Mouse (Mus musculus) effector memory CD4-positive, alpha-beta T cell, adult 7 months (primary cell): Measurements from ENCODE around the gene Aes. TPM values are rescaled to one million over a fixed set of nuclear protein-coding genes. Genes with fewer than 3 reads are reported as not detected.

Experiments
- polyA plus RNA-seq: library from polyadenylated mRNA; unstranded; fragments of 100-300 nt; shearing (Covaris generic); gene quantifications from one replicate; pipeline ENCODE4 v1.2.1, GENCODE M21; 2017

Aes gene
- 883 TPM for polyA plus RNA-seq

DNA sequence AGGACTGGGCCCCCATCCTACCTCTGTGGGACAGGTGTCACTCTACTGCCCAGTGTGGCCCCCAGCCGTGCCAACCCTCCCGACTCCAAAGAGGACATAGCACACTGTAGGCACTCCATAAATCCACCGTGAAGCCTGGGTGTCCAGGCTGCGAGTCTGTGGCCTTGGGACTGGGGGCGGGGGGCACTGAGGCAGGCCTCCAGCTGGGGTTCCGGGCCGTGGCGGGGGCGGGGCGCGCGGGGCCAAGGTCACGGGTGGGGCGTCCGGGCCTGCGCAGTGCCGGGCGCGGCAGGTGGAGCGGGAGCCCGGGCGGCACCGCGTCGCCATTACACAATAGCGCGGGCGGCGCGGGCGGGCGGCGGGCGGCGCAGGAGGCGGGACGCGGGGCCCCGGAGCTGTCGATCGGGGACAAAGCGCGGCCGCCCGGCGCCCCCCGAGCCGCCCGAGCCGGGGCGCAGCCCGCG is at the start of gene Aes:
Aes (plus strand) TSS at position 326 of the 464 bp plus-strand sequence.

DNA sequence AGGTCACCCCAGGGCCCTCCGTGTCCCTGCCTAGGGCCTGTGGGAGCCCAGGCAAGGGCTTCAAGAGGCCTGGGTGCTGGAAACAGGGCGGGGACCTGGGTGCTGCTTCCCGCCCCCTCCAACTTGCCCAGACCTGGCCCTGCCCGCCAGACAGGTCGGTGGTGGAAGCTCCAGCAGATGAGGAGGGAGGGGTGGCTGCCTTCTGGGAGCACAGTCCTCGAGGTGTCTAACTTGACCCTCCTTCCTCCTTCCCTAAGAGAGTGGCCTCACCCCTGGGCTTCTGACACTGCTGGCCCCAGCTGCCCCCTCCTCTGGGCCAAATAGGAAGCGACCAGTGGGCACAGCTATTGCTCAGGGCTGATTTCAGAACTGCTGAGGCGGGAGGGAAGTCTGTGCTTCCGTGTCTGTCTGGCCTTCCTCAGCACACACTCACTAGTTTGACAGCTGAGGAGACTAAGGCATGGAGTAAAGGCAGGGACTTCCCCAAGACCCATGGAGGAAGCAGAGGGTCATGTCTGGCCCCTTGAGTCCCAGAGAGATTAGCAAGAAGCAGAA is 35.2 kb upstream of the Aes start, which contains the start of gene Gna15:
Gna15 (minus strand) TSS at position 175 of the 555 bp plus-strand sequence.

DNA sequence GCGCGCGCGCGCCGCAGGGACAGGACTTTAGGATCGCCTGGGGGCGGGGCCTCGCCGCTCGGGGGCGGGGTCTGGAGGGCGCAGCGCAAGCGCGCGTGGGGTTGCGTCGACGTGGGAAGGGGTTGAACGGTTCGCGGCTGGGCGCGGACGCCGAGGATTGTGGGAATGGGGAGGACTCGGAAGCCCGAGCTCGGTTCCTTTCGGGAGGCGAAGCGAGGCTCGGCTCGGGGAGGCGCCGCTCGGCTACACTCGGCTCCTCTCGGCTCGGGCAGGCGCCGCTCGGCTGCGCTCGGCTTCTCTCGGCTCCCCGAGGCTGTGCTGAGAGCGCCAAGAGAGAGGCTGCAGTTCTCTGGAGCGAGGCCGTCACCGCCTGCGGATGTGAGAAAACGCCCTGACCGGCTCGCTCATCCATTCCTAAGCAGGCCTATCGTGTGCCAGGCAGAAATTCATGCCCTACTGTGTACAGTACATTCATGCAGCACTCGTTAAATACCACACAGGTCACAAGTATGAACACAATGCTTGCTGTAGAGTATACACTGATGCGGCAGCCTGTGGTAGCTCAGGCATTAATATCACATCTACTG is 14.0 kb upstream of the Aes start, which contains the start of gene Gna11:
Gna11 (minus strand) TSS at position 30 of the 587 bp plus-strand sequence.

DNA sequence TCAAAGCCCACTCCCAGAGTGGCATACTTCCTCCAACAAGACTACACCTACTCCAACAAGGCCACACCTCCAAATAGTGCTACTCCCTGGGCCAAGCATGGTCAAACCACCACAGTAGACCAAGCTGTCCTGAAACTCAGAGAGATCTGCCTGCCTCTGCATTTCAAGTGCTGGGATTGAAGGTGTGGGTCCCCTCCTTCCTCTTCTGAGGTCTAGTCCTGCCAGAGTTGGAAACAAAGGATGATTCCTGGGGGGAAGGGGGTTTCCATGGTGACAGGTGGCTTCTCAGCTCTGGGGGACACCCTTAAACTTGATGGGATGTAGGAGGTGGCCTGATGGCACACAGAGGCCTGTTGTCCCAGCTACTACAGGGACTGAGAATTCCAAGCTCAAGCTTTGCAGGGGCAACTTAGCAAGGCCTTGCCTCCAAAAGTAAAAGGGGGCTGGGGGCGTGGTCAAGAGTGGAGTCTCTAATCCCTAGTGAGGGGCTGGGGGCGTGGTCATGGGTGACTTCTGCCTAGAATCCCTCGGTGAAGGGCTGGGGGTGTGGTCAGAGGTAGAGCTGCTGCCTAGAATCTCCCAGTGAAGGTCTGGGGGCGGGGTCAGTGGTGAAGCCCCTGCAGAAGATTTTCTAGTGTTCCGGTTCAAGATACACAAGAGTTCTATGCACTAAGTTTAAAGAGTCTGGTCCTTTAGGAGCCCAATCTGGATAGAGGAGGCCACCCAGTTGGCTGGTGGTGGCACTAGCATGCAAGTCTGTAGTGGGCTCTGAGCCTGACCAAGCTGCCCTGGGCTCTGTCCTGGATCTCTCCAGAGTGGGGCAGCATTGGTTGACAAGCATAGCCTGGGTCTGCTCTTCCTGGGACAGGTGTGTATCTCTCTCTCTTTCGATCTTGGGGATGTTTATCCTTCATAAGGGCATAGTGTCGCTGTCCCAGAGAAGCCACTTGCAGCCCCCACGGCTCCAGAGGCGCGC is 15.1 kb downstream of the Aes start, which contains the start of gene Tle2:
Tle2 (plus strand) TSS at position 481 of the 976 bp plus-strand sequence.

DNA sequence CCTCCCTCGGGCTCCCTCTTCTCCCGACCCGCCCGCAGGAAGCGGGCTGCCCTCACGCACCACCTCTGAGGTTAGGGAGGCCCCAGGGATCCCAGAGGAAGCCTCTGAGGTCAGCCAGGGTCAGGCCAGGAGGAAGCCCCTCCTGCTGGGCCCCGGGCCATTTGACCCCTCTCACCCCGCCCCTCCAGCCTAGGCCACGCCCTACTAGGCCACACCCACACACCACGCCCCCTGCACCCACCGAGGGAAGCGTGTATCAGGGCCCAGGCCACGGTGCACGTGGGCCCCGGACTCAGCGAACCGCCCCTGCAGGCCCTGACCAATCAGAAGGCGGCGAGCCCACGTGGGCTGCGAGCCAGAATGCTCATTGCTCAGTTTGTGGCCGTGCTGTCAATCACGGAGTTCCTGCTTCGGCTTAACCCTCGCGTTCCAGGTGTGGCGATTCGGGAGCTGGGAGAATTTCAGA is 41.5 kb downstream of the Aes start, which contains the start of gene Tle6:
Tle6 (minus strand) TSS at position 336 of the 466 bp plus-strand sequence.

DNA sequence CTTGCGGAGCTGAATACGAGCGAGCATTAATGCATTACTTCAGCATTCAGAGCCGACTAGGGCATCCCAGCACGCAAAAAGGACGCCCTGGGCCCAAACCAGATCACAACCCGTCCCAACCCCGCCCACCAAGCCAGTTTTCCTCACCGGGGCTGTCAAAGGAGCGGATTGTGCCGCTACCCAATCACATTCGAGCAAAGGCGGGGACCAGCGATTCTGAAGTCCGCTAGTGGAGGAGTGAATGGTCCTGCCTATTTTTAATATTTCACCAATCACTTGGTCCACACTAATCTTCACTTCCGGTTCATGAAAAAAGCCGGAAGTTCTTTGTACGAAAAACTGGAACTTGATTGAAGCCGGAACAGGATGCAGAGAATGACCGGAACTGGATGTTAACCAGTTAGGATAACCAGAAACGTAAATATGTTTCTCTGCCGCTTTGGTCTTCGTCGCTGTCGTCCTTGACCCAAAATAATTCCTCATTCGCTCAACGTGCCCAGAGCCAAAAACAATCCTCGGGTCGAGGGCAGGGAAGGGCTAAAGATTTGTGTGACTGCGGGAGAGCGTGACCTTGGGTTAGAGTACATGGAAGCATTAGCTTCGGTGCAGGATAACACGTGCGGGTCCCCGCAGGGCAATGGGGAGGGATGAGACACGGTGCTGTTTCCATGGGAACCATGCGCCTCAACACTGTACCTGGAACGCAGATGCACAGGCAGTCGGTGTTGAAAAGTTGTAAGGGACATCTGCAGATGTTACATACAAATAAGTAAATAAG is 46.9 kb downstream of the Aes start, which contains the start of gene BC025920:
BC025920 (plus strand) TSS at position 297 of the 778 bp plus-strand sequence.

Other genes with a start within 250 kb of the Aes start
- gene Cactin, start 238.4 kb upstream of the Aes start, polyA plus RNA-seq: 42.7 TPM
- 15.1 TPM for gene Tbxa2r, start 230.8 kb upstream of the Aes start, polyA plus RNA-seq
- not detected for gene Gipc3, start 216.2 kb upstream of the Aes start, polyA plus RNA-seq
- 28.3 TPM for gene Hmg20b, start 209.0 kb upstream of the Aes start, polyA plus RNA-seq
- gene Mfsd12, start 202.0 kb upstream of the Aes start, polyA plus RNA-seq: 1.8 TPM
- gene 4930404N11Rik, start 193.7 kb upstream of the Aes start, polyA plus RNA-seq: 0.84 TPM
- gene Fzr1, start 181.0 kb upstream of the Aes start, polyA plus RNA-seq: 49.3 TPM
- gene Dohh, start 175.1 kb upstream of the Aes start, polyA plus RNA-seq: 49.7 TPM
- 5.1 TPM for gene Gm48551, start 175.0 kb upstream of the Aes start, polyA plus RNA-seq
- not detected for gene Gm48552, start 170.5 kb upstream of the Aes start, polyA plus RNA-seq
- 1.4 TPM for gene Smim24, start 166.4 kb upstream of the Aes start, polyA plus RNA-seq
- 13.3 TPM for gene Nfic, start 103.9 kb upstream of the Aes start, polyA plus RNA-seq
- gene Celf5, start 76.8 kb upstream of the Aes start, polyA plus RNA-seq: not detected
- gene Ncln, start 63.1 kb upstream of the Aes start, polyA plus RNA-seq: 110 TPM
- 65.6 TPM for gene S1pr4, start 59.4 kb upstream of the Aes start, polyA plus RNA-seq
- gene Gna15, start 35.3 kb upstream of the Aes start, polyA plus RNA-seq: 122 TPM
- 11.6 TPM for gene Gna11, start 14.3 kb upstream of the Aes start, polyA plus RNA-seq
- gene Tle2, start 15.1 kb downstream of the Aes start, polyA plus RNA-seq: 1.2 TPM
- not detected for gene Tle6, start 41.6 kb downstream of the Aes start, polyA plus RNA-seq
- 1.2 TPM for gene BC025920, start 46.8 kb downstream of the Aes start, polyA plus RNA-seq
- 8.4 TPM for gene Sirt6, start 68.3 kb downstream of the Aes start, polyA plus RNA-seq
- 3.2 TPM for gene Ankrd24, start 69.1 kb downstream of the Aes start, polyA plus RNA-seq
- gene Gm10778, start 89.6 kb downstream of the Aes start, polyA plus RNA-seq: 2.4 TPM
- 10.4 TPM for gene Zfp433, start 145.3 kb downstream of the Aes start, polyA plus RNA-seq
- gene Gm3055, start 211.7 kb downstream of the Aes start, polyA plus RNA-seq: 14.6 TPM